ENCODE assay signal across 9 mouse cellular contexts in genomic region chr3:41282431-41283037, GRCm38 (mm10).
DNase-seq lines count a peak whose midpoint lies in the region; ATAC-seq and TF ChIP-seq lines count a peak whose summit lies in the region.
"Had no signal": no experiment of that assay in that cellular context is flagged by ENCODE, and none has a peak within 500 bp of the region (broad histone marks: within the 10 kb centered on the region; RNA-seq: fewer than 3 reads in every experiment).

No protein-coding gene starts in this region.

- H3K4me3 ChIP-seq in liver, adult 2 months (ENCODE audit: insufficient read depth, low read depth, low read length): no peak overlapping the region
- no peak overlapping the region for H3K4me3 ChIP-seq in liver, embryonic 11.5 days (ENCODE audit: low read depth, low read length)
- H3K4me3 ChIP-seq in embryonic facial prominence, embryonic 14.5 days (ENCODE audit: low read depth, low read length): no peak overlapping the region
- no peak overlapping the region for H3K4me3 ChIP-seq in kidney, embryonic 15.5 days (replicated peaks)
- H3K4me3 ChIP-seq: erythroblast, embryonic 14.5 days had no signal

- no peak for TF ChIP-seq CTCF in liver, adult 2 months (IDR thresholded peaks at IDR 0.05; ENCODE audit: low read depth, low read length)

- TF ChIP-seq POLR2A in liver, adult 2 months (IDR thresholded peaks at IDR 0.05; ENCODE audit: extremely low read depth, insufficient read depth, low read length): no peak

- no peak overlapping the region for H3K4me2 ChIP-seq in liver, embryonic 11.5 days
- H3K4me2 ChIP-seq in embryonic facial prominence, embryonic 14.5 days (ENCODE audit: low read depth, low read length): no peak overlapping the region
- H3K4me2 ChIP-seq in kidney, embryonic 15.5 days: no peak overlapping the region

- no peaks in the 10 kb centered on the region for H3K9me3 ChIP-seq in liver, embryonic 11.5 days (ENCODE audit: control insufficient read depth, low read length)
- H3K9me3 ChIP-seq in embryonic facial prominence, embryonic 14.5 days (ENCODE audit: control insufficient read depth, low read length): no peaks in the 10 kb centered on the region
- no peaks in the 10 kb centered on the region for H3K9me3 ChIP-seq in kidney, embryonic 15.5 days (replicated peaks)

- WGBS in liver, adult 2 months: 79% methylated on average over 8 of the region's 8 CpGs
- 67% methylated on average over 8 of the region's 8 CpGs for whole genome bisulfite sequencing in liver, embryonic 11.5 days
- 20% methylated on average over 8 of the region's 8 CpGs for WGBS in embryonic facial prominence, embryonic 14.5 days
- 35% methylated on average over 8 of the region's 8 CpGs for whole genome bisulfite sequencing in kidney, embryonic 15.5 days

- no peak overlapping the region for H3K9ac ChIP-seq in liver, adult 2 months (ENCODE audit: low read depth, low read length)
- no peak overlapping the region for H3K9ac ChIP-seq in liver, embryonic 11.5 days (ENCODE audit: low read depth, low read length)
- no peak overlapping the region for H3K9ac ChIP-seq in embryonic facial prominence, embryonic 14.5 days (ENCODE audit: low read depth, low read length)
- H3K9ac ChIP-seq in kidney, embryonic 15.5 days: no peak overlapping the region

- no peak for ATAC-seq in liver, embryonic 11.5 days (replicated peaks; ENCODE audit: low FRiP score)
- peak; percentile 62 for ATAC-seq in embryonic facial prominence, embryonic 14.5 days (ENCODE audit: low read depth)
- peak; percentile 72; the same call in 1 of the 2 replicates for ATAC-seq in kidney, embryonic 15.5 days (replicated peaks; ENCODE audit: low FRiP score)

- no peaks in the 10 kb centered on the region for H3K79me2 ChIP-seq in liver, adult 2 months (ENCODE audit: control insufficient read depth, insufficient read depth, low read length)

- no peaks in the 10 kb centered on the region for H3K27me3 ChIP-seq in liver, adult 2 months (ENCODE audit: control insufficient read depth, insufficient read depth, low read length)
- no peaks in the 10 kb centered on the region for H3K27me3 ChIP-seq in liver, embryonic 11.5 days (replicated peaks; ENCODE audit: control insufficient read depth, insufficient read depth, low read length)
- H3K27me3 ChIP-seq in embryonic facial prominence, embryonic 14.5 days (replicated peaks; ENCODE audit: control insufficient read depth, insufficient read depth, low read length): no peaks in the 10 kb centered on the region
- no peaks in the 10 kb centered on the region for H3K27me3 ChIP-seq in kidney, embryonic 15.5 days

- H3K36me3 ChIP-seq in liver, adult 2 months (ENCODE audit: control insufficient read depth, insufficient read depth, low read length): no peaks in the 10 kb centered on the region
- no peaks in the 10 kb centered on the region for H3K36me3 ChIP-seq in liver, embryonic 11.5 days (ENCODE audit: control insufficient read depth, insufficient read depth, low read length)
- H3K36me3 ChIP-seq in embryonic facial prominence, embryonic 14.5 days (ENCODE audit: control insufficient read depth, insufficient read depth, low read length): no peaks in the 10 kb centered on the region
- H3K36me3 ChIP-seq in kidney, embryonic 15.5 days: no peaks in the 10 kb centered on the region

- peak; percentile 33 for DNase-seq in liver, adult 2 months (ENCODE audit: extremely low read depth, low read depth, low spot score)
- no peak for DNase-seq in liver, embryonic 11.5 days (ENCODE audit: low spot score)
- peak; percentile 93 for DNase-seq in embryonic facial prominence, embryonic 14.5 days (ENCODE audit: low spot score)
- peak; percentile 24 for DNase-seq in ovary, postnatal 10 days (ENCODE audit: low spot score)
- DNase-seq in layer of hippocampus, adult 8-10 months (ENCODE audit: low spot score in 2 of 2): no peak
- no peak for DNase-seq in cerebellum, postnatal 36 days
- no peak for DNase-seq in right cerebral cortex, adult 18-20 months

- peaks cover 7% of the 10 kb centered on the region for H3K4me1 ChIP-seq in liver, adult 2 months (ENCODE audit: control insufficient read depth, insufficient read depth, low read length)
- H3K4me1 ChIP-seq in liver, embryonic 11.5 days (replicated peaks; ENCODE audit: control insufficient read depth, insufficient read depth, low read length): no peaks in the 10 kb centered on the region
- peaks cover 19% of the 10 kb centered on the region for H3K4me1 ChIP-seq in embryonic facial prominence, embryonic 14.5 days (ENCODE audit: control insufficient read depth, insufficient read depth, low read length)
- H3K4me1 ChIP-seq in kidney, embryonic 15.5 days: peaks cover 34% of the 10 kb centered on the region

- no peak overlapping the region for H3K27ac ChIP-seq in liver, adult 2 months (replicated peaks; ENCODE audit: insufficient read depth, low read depth, low read length)
- H3K27ac ChIP-seq in liver, embryonic 11.5 days (ENCODE audit: low read depth, low read length): no peak overlapping the region
- H3K27ac ChIP-seq in embryonic facial prominence, embryonic 14.5 days (replicated peaks; ENCODE audit: low read depth, low read length): 0 out of 2 replicates have a peak overlapping the region, but pooled peaks have one; percentile 35
- H3K27ac ChIP-seq in kidney, embryonic 15.5 days: peak overlapping the region; percentile 52; the same call in 1 of the 2 replicates

Comparison
In these comparisons a context has a peak if more than half of its experiments do, and no peak if none do; other contexts are left out.
1. DNase-seq: peak in liver, adult 2 months (single experiment), embryonic facial prominence, embryonic 14.5 days (single experiment) and ovary, postnatal 10 days (single experiment); none in liver, embryonic 11.5 days (single experiment), layer of hippocampus, adult 8-10 months (0 of 2), cerebellum, postnatal 36 days (0 of 2) and right cerebral cortex, adult 18-20 months (single experiment).
2. H3K27ac ChIP-seq: peak in embryonic facial prominence, embryonic 14.5 days (single experiment) and kidney, embryonic 15.5 days (single experiment); none in liver, adult 2 months (single experiment) and liver, embryonic 11.5 days (single experiment).